Mouse (Mus musculus): Measurements from ENCODE around the gene Igsf21.

Gene Igsf21

DNA sequence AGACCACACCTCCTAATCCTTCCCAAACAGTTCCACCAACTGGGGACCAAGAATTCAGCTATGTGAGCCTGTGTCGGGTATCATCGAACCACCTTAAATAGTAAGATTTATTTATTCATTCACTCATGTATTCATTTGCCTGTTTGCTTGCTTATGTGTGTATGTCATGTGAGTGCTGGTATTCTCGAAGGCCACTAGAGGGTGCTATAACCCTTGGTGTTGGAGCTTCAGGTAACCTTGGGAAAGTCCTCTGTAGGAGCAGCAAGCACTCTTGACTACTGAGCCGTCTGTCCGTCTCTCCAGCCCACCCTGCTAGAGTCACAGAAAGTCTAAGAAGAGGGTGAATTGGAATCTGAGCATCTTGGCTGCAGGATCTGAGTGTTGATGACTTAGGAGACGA is 103.4 kb downstream of the Igsf21 start:
- DNase-seq = no peak

DNA sequence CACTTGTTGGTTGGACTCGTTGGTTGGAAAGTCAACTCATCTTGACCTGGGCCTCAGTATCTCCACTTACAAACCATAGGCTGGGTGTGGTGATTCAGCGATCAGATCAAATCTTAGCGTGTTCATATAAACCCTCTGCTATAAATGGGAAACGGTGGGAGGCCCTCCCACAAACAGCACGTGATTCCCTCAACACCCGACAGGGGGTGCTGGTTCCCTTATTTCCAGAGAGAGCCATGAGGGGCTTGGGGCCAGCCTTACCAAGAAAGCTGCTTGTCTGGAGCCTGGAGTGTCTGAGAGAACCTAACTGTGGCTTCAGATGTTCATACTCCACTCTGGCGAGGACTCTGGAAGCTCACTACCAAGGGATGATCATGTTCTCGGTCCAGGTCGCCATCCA is 106.1 kb downstream of the Igsf21 start:
- DNase-seq = peak; percentile 52 to 79

GRCm38 (mm10) chr4:140138846-140139245 is 107.7 kb downstream of the Igsf21 start:
- DNase-seq = no peak

DNA sequence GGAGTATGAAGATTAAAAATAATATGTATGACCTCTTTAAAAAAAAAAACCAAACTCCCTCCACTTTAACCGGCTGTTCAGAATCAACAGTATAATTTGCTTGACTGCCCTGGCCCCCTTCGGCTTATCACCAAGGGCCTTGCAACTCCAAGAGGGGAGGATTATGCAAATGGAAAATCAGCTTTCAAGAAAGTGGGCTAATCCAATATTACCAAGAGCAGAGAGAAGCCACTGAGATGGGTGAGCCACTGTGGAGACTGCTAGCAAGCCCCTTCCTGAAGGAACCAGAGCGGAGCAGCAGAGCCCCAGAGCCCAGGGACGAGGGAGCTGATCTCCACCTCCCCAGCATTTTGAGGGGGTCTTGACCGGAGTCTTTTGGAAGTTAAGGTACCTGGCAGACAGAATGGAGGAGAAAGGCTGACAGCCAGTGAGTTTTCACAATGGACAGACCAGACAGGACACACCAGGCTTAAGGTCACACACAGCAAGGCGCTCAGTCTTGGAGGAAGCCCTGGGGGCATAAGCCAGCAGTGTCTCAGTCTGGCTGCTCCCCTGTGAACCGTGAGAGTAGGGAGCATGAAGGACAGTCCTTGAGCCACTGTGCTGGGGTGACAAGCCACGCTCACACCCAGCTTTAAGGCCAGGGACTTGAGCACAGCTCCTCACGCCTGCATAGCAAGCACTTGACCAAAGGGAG is 114.8 kb downstream of the Igsf21 start:
- no peak for DNase-seq

DNA sequence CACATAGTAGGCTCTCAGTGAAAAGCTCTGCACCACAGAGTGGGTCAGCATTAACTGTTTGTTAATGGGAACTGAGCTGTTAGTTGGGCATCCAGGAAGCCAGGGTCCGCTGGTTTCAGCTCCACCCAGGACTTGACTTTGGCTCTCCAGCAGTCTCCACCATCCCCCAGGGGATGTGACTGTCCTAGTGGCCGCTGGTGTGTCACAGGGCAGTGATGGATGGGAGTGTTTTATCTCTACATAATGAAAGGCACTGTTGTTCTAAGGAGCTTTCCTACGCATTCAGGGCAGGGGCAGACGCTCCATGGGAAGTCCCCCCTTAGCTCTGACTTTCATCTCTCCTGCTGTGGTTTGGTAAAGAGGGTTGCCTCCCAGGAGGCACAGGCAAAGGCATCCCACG is 115.4 kb downstream of the Igsf21 start:
- DNase-seq = no peak

GRCm38 (mm10) chr4:140129553-140130275 is 116.9 kb downstream of the Igsf21 start:
- DNase-seq = peak; percentile 52 to 68

DNA sequence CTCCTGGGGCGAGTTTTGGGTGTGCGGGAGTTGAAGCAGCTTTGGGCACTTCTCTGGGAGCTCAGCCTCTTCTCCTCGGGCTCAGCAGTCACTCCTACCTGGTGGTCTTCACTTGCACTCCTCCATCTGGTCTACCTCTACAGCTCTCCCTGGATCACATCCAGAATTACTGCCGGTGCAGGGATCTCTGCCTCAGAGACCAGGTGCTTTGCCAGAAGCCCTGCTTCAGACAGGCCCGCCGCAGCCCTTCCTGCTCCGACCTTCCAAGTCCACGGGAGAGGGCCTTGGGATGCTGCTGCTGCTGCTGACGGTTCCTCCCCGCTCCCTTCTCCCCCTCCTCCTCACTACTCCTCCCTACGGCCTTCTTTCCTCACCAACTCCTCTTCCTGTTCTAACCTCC is 118.5 kb downstream of the Igsf21 start:
- peak; percentile 55 to 62 for DNase-seq

GRCm38 (mm10) chr4:140125806-140126205 is 120.8 kb downstream of the Igsf21 start:
- peak; percentile 54 to 63 for DNase-seq

DNA sequence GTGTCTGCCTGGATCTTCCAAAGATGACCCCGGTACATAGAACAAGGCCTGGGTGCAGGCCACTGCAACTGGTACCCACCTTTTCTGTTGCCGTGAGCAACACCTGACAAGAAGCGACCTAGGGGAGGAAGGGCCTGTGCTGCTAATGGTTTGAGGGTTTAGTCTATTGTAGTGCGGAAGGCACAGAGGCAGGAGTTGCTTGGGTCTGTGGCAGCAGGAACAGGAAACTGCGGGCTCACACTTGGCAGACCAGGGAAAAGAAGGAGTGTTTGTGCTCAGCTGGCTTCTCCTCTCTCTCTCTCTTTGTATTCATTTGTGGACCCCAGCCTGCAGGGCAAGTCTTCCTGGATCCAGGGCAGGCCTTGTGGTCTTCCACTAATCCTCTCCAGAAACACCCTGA is 124.0 kb downstream of the Igsf21 start:
- DNase-seq = no peak

GRCm38 (mm10) chr4:140117275-140117691 is 129.3 kb downstream of the Igsf21 start:
- peak; percentile 81 to 88 for DNase-seq

- DNase-seq = peak in 1 of 2 experiments; percentile 41
These were observed 130.8 kb downstream of the Igsf21 start for GRCm38 (mm10) chr4:140115756-140116155.

GRCm38 (mm10) chr4:140115053-140115452 is 131.5 kb downstream of the Igsf21 start:
- no peak for DNase-seq

GRCm38 (mm10) chr4:140113690-140114475 is 132.7 kb downstream of the Igsf21 start:
- peak; percentile 91 to 92 for DNase-seq

GRCm38 (mm10) chr4:140109626-140109948 is 137.0 kb downstream of the Igsf21 start:
- DNase-seq = no peak

- peak; percentile 51 to 63 for DNase-seq
These were observed 137.5 kb downstream of the Igsf21 start for GRCm38 (mm10) chr4:140108871-140109625.

DNA sequence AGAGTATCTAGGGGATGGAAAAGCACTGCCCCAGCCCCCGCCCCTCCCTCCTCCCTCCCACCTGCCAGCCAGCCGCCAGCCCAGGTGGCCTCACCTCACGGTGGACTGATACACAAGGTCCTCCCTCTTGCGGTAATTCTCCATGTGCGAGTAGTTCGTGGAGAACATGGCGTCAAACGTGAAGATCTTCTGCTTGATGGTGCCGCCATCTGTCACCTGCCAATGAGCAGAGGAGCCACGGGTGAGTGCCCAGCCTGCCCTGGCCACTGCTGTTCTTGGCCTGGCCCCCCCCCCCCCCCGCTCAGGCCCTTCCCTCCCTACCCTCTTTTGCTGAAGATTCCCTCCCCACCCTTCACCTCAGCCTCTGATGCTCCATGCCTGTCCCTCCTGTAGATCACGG is 139.4 kb downstream of the Igsf21 start:
- peak; percentile 58 to 66 for DNase-seq

DNA sequence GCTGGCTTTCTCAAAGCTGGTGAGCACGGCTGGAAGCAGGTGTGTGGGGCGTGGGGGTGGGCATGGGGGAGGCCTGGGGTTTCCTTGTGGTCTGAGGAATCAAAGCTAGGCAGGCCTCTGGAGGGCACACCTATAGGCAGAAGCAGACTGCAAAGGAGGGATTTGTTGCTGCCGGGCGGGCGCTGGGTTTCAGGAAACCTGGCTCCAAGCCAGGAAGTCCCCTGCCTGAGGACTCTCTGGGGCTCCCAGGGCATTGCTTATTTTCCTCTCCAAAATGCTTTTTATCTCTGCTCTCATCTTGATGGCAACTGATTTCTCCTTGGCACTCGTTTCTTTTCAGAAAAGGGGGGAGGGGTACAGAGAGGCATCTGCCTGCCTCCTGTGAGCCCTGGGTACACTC is 141.8 kb downstream of the Igsf21 start:
- no peak for DNase-seq

- DNase-seq = no peak
These were observed 143.1 kb downstream of the Igsf21 start for GRCm38 (mm10) chr4:140103341-140104027.

- no peak for DNase-seq
These were observed 143.9 kb downstream of the Igsf21 start for GRCm38 (mm10) chr4:140102581-140103200.

GRCm38 (mm10) chr4:140101106-140101505 is 145.5 kb downstream of the Igsf21 start:
- peak in 1 of 2 experiments; percentile 56 for DNase-seq

DNA sequence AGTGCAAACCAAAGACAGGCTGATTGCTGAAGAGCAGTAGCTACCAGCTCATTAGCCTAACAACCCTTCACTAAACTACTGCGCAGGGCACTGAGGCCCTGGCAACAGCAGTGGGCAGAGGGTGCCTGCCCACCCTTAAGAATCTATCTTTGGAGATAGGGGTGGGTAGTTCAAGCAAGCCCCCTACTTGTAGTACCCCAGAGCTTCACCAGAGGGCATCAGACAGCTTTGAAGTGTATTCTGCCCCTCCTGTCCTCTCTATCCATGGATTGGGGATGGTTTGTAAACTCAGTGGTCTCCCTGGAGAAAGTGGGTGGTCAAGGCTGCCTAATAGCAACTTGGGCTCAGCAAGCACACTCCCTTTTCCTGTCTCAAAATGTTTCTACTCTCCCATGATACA is 146.4 kb downstream of the Igsf21 start:
- DNase-seq = peak; percentile 71 to 81

GRCm38 (mm10) chr4:140096283-140096682 is 150.3 kb downstream of the Igsf21 start:
- DNase-seq = peak in 1 of 2 experiments; percentile 53

Data from cerebellum, postnatal 14 days (tissue).